Mouse (Mus musculus) B cell, adult (primary cell): ENCODE results near the gene Ssc4d. TPM values are rescaled to one million over a fixed set of nuclear protein-coding genes. Genes with fewer than 3 reads are reported as not detected.

Experiments used
- total RNA-seq: library from RNA; stranded (reverse); gene quantifications from 4 replicates; pipeline ENCODE4 v1.2.4, GENCODE M21; 2023; ENCODE audit not compliant: inconsistent age

Ssc4d gene
- total RNA-seq, result 0.58 to 1.0 TPM (median 0.72 TPM) in 3 of 4 replicates, not detected in the other

GRCm38 (mm10) chr5:135974365-135974764 is at the start of gene Ssc4d:
TSS of gene Ssc4d (minus strand) at chr5:135974531.

GRCm38 (mm10) chr5:135994725-135995687 is 20.7 kb upstream of the Ssc4d start, which contains the start of gene Dtx2:
TSS of gene Dtx2 (plus strand) at chr5:135994800.

GRCm38 (mm10) chr5:135979904-135980303 is 5.6 kb upstream of the Ssc4d start, which contains the start of gene Zp3:
TSS of gene Zp3 (plus strand) at chr5:135980099.

GRCm38 (mm10) chr5:135934481-135935175 is 39.7 kb downstream of the Ssc4d start, which contains the start of gene Ywhag:
TSS of gene Ywhag (minus strand) at chr5:135934616.

Other genes starting within 250 kb of the Ssc4d start
- gene Tmem120a, start 230.1 kb downstream of the Ssc4d start, total RNA-seq, result 10.8 to 16.8 TPM (median 15.2 TPM) in 4 replicates
- 0.42 TPM in 1 of 4 replicates, not detected in the others for gene Styxl1, start 196.1 kb downstream of the Ssc4d start, total RNA-seq
- 140 to 166 TPM (median 157 TPM) in 4 replicates for gene Mdh2, start 196.1 kb downstream of the Ssc4d start, total RNA-seq
- gene Srrm3, start 167.6 kb downstream of the Ssc4d start, total RNA-seq, result not detected in 4 replicates
- gene Hspb1, start 86.6 kb downstream of the Ssc4d start, total RNA-seq, result 1.4 to 5.8 TPM (median 3.1 TPM) in 4 replicates
- gene Ywhag, start 39.9 kb downstream of the Ssc4d start, total RNA-seq, result 75.8 to 90.5 TPM (median 86.6 TPM) in 4 replicates
- not detected in 4 replicates for gene Zp3, start 5.6 kb upstream of the Ssc4d start, total RNA-seq
- 32.4 to 36.4 TPM (median 34.3 TPM) in 4 replicates for gene Dtx2, start 20.3 kb upstream of the Ssc4d start, total RNA-seq
- 0.29 to 0.83 TPM (median 0.63 TPM) in 4 replicates for gene Upk3b, start 64.0 kb upstream of the Ssc4d start, total RNA-seq
- gene Upk3bl, start 80.0 kb upstream of the Ssc4d start, total RNA-seq, result not detected in 4 replicates
- gene Rasa4, start 109.4 kb upstream of the Ssc4d start, total RNA-seq, result 14.2 to 20.5 TPM (median 19.1 TPM) in 4 replicates
- gene Polr2j, start 142.1 kb upstream of the Ssc4d start, total RNA-seq, result 57.3 to 80.7 TPM (median 72.8 TPM) in 4 replicates
- gene Lrwd1, start 161.5 kb upstream of the Ssc4d start, total RNA-seq, result 27.3 to 31.5 TPM (median 29.4 TPM) in 4 replicates
- gene Alkbh4, start 161.6 kb upstream of the Ssc4d start, total RNA-seq, result 12.0 to 14.7 TPM (median 12.5 TPM) in 4 replicates
- gene Orai2, start 196.2 kb upstream of the Ssc4d start, total RNA-seq, result 54.0 to 57.6 TPM (median 55.1 TPM) in 4 replicates
- gene Prkrip1, start 224.4 kb upstream of the Ssc4d start, total RNA-seq, result 29.1 to 35.6 TPM (median 31.5 TPM) in 4 replicates